In the genomic region with DNA sequence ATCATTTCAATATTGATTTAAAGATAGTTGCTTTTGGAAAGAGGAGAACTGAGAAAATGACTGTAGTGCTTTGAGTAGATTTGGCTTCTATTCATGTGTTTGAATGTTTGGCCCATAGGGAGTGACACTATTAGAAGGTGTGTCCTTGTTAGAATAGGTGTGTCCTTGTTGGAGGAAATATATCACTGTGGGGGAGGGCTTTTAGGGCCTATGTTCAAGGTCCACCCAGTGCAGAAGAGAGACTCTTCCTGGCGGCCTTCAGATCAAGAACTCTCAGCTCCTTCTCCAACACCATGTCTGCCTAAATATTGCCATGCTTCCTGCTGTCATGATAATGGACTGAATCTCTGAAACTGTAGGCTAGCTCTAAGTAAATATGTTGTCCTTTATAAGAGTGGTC, we compare ENCODE assay signal across 33 mouse cellular contexts. TPM values are rescaled to one million over a fixed set of nuclear protein-coding genes. Genes with fewer than 3 reads are reported as not detected.
"Had no signal": no experiment of that assay in that cellular context is flagged by ENCODE, and none has a peak within 500 bp of the region (broad histone marks: within the 10 kb centered on the region; RNA-seq: fewer than 3 reads in every experiment).

No protein-coding gene starts in this region.

- H3K4me1 ChIP-seq: heart, embryonic 13.5 days; heart, embryonic 15.5 days; hindbrain, embryonic 13.5 days; hindbrain, embryonic 15.5 days; limb, embryonic 13.5 days; limb, embryonic 15.5 days; liver, embryonic 12.5 days had no signal

- ATAC-seq: forebrain, embryonic 16.5 days; hindbrain, postnatal 0 days; inflammation-experienced regulatory T-cells, adult 6 months; liver, embryonic 12.5 days had no signal

- H3K27ac ChIP-seq: heart, adult 2 months; heart, embryonic 13.5 days; heart, embryonic 15.5 days; hindbrain, embryonic 13.5 days; hindbrain, embryonic 15.5 days; hindbrain, postnatal 0 days; limb, embryonic 13.5 days; limb, embryonic 15.5 days; liver, embryonic 12.5 days had no signal

- H3K9ac ChIP-seq: heart, embryonic 13.5 days; heart, embryonic 15.5 days; hindbrain, embryonic 13.5 days; hindbrain, embryonic 15.5 days; limb, embryonic 13.5 days; limb, embryonic 15.5 days; liver, embryonic 12.5 days had no signal

- H3K36me3 ChIP-seq: heart, embryonic 13.5 days; heart, embryonic 15.5 days; hindbrain, embryonic 13.5 days; hindbrain, embryonic 15.5 days; limb, embryonic 13.5 days; limb, embryonic 15.5 days; liver, embryonic 12.5 days had no signal

- H3K4me2 ChIP-seq: heart, embryonic 11.5 days; heart, embryonic 13.5 days; heart, embryonic 15.5 days; hindbrain, embryonic 13.5 days; hindbrain, embryonic 15.5 days; limb, embryonic 13.5 days; limb, embryonic 15.5 days; liver, embryonic 12.5 days had no signal

- H3K9me3 ChIP-seq: heart, embryonic 13.5 days; heart, embryonic 15.5 days; hindbrain, embryonic 13.5 days; hindbrain, embryonic 15.5 days; limb, embryonic 13.5 days; limb, embryonic 15.5 days; liver, embryonic 12.5 days had no signal

- H3K4me3 ChIP-seq: heart, adult 2 months; heart, embryonic 13.5 days; heart, embryonic 15.5 days; hindbrain, embryonic 13.5 days; hindbrain, embryonic 15.5 days; limb, embryonic 13.5 days; limb, embryonic 15.5 days; liver, embryonic 12.5 days had no signal

- DNase-seq: gastrocnemius, postnatal 14 days; gastrocnemius, postnatal 36 days; heart, adult 11 months; heart, adult 2 months; heart, postnatal 14 days; heart, postnatal 36 days; kidney, adult 11 months; kidney, adult 8-10 months; kidney, postnatal 10 days; kidney, postnatal 25 days; kidney, postnatal 4 days; layer of hippocampus, adult 9-11 months; layer of hippocampus, postnatal 36 days; left cerebral cortex, postnatal 4 days had no signal

- H3K27me3 ChIP-seq: heart, embryonic 13.5 days; heart, embryonic 15.5 days; hindbrain, embryonic 13.5 days; hindbrain, embryonic 15.5 days; limb, embryonic 13.5 days; limb, embryonic 15.5 days; liver, embryonic 12.5 days had no signal

RNA-seq across cellular contexts. Expression of a gene that starts 42.2 kb away (rescaled TPM):
- polyA plus RNA-seq: forebrain, embryonic 16.5 days; frontal cortex, adult 2 months; gonadal fat pad, adult 2 months; heart, adult 2 months; heart, embryonic 11.5 days; heart, embryonic 13.5 days; heart, embryonic 15.5 days; heart, postnatal 0 days; hindbrain, embryonic 11.5 days; hindbrain, embryonic 13.5 days; hindbrain, embryonic 15.5 days; hindbrain, postnatal 0 days; kidney, embryonic 14.5 days; kidney, embryonic 16.5 days; limb, embryonic 11.5 days; limb, embryonic 13.5 days; limb, embryonic 15.5 days; liver, adult 2 months; liver, embryonic 12.5 days had no signal

RNA-seq across cellular contexts. Expression of a gene that starts 52.8 kb away (rescaled TPM):
- polyA plus RNA-seq: forebrain, embryonic 16.5 days; frontal cortex, adult 2 months; gonadal fat pad, adult 2 months; heart, adult 2 months; heart, embryonic 11.5 days; heart, embryonic 13.5 days; heart, embryonic 15.5 days; heart, postnatal 0 days; hindbrain, embryonic 11.5 days; hindbrain, embryonic 13.5 days; hindbrain, embryonic 15.5 days; hindbrain, postnatal 0 days; kidney, embryonic 14.5 days; kidney, embryonic 16.5 days; limb, embryonic 11.5 days; limb, embryonic 13.5 days; limb, embryonic 15.5 days; liver, adult 2 months; liver, embryonic 12.5 days had no signal
